Mouse (Mus musculus): ENCODE data around the gene Golga7b.

Gene Golga7b

DNA sequence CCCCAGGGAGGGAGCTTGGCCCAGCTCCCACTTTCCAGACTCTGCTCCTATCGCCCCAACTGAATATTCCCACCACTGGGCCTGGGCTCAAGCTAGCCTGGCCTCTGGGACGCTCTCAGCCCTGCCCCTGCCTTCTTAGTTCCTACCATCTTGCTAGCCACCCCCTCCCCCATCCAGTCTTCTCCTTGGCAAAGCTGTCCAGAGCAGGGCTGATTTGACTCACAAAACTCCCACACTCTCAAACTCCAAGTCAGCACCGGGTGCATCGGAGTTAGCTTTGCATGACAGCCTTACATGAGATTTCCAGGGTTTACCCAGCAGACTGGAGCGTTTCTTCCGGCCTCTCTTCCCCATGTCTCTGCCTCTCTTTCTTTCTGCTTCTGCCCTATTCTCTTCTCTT lies 45.8 kb downstream of the Golga7b start:
- DNase-seq (ENCODE audit: low read depth, low spot score), result no peak

DNA sequence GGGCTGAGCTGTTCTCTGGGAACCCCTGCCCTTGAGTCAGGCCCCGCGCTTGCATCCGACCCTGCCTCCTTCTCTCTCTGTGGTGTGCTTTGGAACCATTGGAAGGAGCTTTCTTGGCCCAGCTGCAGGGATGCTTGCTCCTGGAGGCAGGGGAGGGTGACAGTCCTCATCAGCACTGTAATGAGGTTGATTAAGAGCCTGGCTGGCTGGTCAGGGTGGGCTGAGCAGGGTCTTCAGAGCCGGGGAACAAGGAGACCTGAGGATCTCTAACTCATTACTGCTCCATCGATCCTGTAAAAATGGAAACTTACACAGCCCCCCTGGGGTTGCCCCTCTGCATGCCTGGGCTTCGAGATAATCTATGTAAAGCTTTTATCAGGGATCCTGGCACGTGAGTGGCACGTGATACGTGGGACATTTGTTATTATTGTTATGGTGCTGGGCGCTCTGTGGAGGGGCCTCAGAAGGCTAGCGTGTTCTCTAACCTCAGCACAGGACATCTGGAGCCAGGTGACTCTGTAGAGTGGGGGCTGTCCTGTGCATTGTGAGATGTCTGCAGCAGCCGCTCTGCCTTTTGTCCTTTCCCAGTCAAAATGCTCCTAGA lies 55.9 kb downstream of the Golga7b start:
- no peak for DNase-seq (ENCODE audit: low read depth, low spot score)

- DNase-seq (ENCODE audit: low read depth, low spot score), result no peak
These were observed 57.1 kb downstream of the Golga7b start for GRCm38 (mm10) chr19:42304506-42304905.

DNA sequence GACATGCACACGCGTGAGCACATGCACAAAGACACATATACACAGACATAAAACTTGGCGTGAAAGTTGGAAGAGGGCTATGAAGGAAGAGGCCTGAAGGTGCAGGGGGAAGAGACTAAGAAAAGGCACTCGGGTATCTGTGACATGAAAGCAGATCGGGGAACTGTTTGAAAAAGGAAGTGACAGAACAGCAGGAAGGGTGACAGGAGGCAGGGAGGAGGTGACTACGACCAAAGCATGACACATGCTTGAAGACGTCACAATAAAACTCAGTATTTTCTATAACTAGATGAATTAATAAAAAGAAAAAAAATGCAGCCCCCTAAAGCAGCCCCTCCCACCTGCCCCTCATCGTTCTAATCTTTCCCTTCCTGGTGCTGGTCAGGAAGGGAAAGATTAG lies 58.4 kb downstream of the Golga7b start:
- DNase-seq (ENCODE audit: low read depth, low spot score), result no peak

- DNase-seq (ENCODE audit: low read depth, low spot score), result no peak
These were observed 58.8 kb downstream of the Golga7b start for GRCm38 (mm10) chr19:42306202-42306601.

GRCm38 (mm10) chr19:42307019-42307418 lies 59.6 kb downstream of the Golga7b start:
- no peak for DNase-seq (ENCODE audit: low read depth, low spot score)

- no peak for DNase-seq (ENCODE audit: low read depth, low spot score)
These were observed 61.6 kb downstream of the Golga7b start for GRCm38 (mm10) chr19:42308931-42309330.

- DNase-seq (ENCODE audit: low read depth, low spot score), result no peak
These were observed 64.0 kb downstream of the Golga7b start for GRCm38 (mm10) chr19:42311332-42311731.

DNA sequence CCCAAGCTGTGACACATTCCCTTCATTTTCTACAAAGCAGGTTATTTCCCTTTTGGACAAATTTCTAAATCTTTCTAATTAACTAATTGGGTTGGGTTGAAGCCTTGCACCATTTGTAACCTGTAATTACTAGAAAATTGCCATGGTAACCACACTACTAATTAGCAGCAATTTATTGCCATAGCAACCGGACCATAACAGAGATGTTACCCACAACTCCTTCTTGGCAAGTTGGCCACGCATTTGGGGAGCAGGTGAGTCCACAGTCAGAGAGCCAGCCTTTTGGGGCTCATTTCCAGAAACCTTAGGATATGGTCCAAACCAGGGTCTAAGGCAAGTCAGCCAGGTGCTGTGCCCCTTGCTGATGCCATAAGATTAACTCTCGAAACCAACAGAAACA lies 64.8 kb downstream of the Golga7b start:
- no peak for DNase-seq (ENCODE audit: low read depth, low spot score)

DNA sequence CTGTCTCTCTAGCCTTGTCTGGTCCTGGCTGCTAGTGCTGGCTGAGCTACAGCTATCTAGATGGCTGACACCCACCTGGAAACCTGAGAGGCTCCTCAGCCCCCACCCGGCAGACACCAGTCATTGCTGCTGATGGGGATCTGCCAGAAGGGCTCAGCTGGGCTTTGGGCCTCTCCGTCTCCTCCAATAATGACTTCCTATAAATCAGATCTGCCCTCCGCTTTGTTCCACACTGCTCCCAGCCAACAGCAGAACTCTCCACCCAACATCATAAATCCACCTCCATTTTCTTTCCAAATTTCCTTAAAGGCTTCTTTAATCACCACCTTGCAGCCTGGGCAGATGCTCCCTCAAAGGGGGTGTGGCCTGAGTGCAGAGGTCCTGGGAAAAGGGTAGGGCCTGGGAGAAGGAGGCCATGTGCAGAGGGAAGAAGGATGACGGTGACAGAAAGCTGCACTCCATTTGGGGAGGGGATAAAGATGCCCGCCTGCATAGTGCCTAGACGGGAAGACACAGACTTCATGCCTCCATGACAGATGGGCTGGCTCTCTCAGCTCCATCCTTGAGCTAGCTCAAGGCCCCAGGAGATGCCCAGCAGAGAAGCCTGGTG lies 67.8 kb downstream of the Golga7b start:
- DNase-seq (ENCODE audit: low read depth, low spot score), result no peak

- peak; percentile 85 for DNase-seq (ENCODE audit: low read depth, low spot score)
These were observed 68.5 kb downstream of the Golga7b start for GRCm38 (mm10) chr19:42315914-42316313.

- no peak for DNase-seq (ENCODE audit: low read depth, low spot score)
These were observed 69.2 kb downstream of the Golga7b start for GRCm38 (mm10) chr19:42316525-42316924.

- no peak for DNase-seq (ENCODE audit: low read depth, low spot score)
These were observed 69.6 kb downstream of the Golga7b start for GRCm38 (mm10) chr19:42316998-42317397.

DNA sequence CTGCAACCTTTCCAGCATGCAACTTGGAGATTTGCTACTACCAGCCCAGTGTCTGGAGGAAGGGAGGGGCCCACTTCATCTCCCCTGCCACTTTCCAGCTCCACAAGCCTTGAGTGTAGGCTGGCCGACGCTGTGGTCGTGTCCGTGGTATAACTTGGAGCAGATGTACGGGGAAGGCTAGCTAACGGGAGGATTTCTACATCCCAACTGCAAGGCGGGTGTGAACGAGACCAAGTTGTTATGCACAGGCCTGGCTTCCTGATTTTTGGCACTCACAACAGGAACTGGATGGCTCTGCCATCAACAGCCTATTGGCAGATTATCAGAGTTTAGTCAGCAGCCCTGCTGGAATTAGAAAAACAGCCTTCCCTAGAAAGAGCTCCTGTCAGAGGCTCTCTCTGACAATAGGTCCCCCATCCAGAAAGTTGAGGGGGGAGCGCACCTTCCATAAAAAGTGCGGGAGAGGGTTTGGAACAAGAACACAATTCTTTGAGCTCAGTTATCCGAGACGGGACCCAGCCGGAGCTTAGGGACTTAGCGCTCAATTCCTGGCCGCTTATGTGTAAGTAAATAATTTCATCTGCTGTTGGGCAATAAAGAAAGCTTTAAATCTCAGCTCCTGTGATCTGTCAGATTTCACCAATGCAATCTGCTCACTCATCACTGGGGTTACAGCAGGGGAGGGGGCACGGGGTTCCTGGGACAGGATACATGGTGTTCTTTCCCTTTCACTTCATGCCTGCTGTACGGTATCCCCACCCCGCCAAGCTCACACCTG lies 70.5 kb downstream of the Golga7b start:
- no peak for DNase-seq (ENCODE audit: low read depth, low spot score)
